Mouse (Mus musculus) MEL-GATA-1-ER (cell line): ENCODE results near the gene Npnt.

Source experiments
- DNase-seq: peaks from one replicate; pipeline ENCODE4 v3.0.0-alpha.2; 2012; ENCODE audit warnings: low read depth; ENCODE audit errors: extremely low read depth

Gene Npnt

DNA sequence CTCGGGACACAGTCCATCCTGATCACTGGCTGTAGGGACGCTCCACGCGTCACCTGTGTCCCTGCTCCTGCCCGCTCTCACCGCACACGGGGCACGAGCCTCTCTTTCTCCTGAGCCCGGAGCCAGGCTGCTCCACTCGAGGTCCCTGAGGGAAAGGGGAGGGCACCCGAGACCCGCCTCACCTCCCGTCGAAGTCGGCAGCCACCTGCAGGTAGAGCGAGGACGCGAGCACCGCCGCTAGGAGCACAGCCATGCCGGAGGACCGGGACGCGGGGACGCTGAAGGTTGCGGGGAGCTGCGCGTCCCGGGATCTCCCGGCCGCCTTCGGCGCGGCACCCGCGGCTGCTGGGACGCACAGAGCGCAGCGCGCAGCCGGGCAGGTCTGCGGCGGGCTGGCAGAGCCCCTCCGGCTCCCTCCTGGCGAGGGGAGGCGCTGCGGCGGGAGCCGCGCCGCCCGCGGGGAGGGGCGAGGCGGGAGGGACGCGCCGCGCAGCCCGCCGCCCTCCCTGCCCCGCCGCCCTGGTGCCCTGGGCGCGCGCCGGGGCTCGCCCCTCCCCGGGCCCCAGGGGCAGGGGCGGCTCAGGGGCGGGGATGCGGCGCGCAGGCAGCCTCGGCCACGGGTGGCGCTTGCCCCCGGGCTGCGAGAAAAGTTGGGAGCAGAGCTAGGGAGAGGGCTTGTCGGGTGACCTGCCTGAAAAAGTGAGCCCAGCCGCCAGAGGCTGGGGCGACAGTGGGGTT lies at the start of gene Npnt:
TSS of gene Npnt (minus strand) at position 501 of the 738 bp plus-strand sequence.
- no peak for DNase-seq

DNA sequence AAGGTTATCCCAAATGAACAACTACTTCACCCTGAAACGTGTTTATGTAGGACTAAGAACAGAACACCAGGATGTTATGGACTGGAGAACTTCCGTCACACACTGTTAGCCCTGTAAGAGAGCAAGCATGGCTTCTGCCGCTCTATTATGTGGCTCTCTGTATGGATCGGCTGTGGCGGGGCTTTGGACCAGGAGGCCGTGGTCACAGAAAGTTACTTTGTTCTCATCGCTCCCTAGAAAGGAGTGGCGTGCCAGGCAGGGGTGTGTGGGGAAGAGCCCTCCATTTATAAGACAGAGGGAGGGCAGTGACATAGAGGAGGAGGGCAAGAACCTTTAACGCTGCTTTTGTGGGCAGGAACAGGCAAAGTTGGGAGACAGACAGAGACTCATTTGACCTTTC lies 46.2 kb upstream of the Npnt start:
- no peak for DNase-seq

DNA sequence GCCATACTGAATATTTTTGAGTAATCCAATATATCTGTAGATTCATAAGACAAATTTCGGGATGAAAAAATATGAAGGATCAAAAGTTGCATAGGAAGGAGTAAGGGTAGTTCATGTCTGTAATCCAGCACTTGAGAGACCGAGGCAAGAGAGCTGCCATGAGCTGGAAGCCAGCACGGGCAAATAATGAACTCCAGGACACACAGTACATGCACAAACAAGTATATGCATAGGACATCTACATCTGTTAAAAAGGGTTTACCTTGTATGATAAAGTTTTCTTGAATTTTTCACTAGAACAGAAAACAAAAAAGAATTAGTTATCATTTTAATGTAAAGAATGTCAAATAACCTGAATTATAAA lies 45.8 kb upstream of the Npnt start:
- DNase-seq = no peak

DNA sequence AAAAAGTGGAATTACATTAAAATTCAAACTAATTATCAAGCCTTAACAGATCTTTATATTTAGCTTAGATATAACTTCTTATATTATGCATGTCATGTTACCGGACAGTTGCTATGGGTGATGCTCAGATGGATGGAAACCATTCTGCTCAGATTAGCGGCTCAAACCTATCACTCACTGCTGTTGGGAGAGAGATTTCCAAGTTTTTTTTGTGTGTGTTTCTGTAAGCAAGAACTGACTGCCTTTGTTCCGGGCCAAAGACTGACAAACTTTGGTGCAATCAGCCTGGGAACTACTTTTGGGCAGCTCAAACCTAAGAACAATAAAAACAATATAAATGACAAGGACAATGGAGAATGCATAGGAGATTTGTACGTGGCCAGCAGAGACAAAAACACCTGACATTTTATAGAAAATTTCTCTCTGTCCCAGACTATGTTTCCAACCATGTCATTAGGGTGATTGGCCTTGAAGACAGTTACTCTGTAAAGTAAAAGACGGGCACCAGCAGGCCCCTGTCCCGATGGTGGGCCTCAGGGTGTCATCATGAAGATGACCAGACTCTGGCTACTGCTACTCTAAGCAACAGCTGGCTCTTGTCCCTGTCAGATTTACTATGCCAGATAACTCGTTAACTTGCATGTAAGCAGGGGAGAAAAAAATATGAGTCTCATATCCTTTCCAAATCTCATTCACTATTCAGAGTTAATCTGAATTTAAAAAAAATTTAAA lies 45.2 kb upstream of the Npnt start:
- DNase-seq = no peak

DNA sequence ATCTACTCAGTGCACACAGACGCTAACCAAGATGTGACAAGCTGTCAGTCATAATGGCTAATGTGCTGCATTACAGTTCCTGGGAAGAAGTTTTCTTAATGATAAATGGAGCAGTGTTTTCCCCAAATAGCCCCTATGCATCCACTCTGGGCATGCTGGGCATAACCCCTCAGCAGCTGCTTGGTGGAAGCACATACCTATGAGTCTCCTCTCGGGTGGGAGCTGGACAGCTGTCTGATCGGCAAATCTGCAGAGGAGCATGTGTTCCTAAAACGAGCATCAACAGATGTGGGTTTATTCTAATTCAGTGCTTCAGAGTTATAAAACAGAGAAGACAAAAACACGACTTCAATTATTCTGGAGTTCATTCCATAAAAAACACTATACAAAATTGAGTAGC lies 36.1 kb upstream of the Npnt start:
- DNase-seq = no peak

- DNase-seq = no peak
Measured at GRCm38 (mm10) chr3:132983845-132984485, 33.9 kb upstream of the Npnt start.

- DNase-seq = no peak
Measured at GRCm38 (mm10) chr3:132981968-132982367, 31.9 kb upstream of the Npnt start.

GRCm38 (mm10) chr3:132979781-132980461 lies 29.8 kb upstream of the Npnt start:
- DNase-seq = no peak

GRCm38 (mm10) chr3:132966255-132966654 lies 16.2 kb upstream of the Npnt start:
- peak; percentile 33 for DNase-seq

- DNase-seq = no peak
Measured at GRCm38 (mm10) chr3:132964715-132965507, 14.8 kb upstream of the Npnt start.

DNA sequence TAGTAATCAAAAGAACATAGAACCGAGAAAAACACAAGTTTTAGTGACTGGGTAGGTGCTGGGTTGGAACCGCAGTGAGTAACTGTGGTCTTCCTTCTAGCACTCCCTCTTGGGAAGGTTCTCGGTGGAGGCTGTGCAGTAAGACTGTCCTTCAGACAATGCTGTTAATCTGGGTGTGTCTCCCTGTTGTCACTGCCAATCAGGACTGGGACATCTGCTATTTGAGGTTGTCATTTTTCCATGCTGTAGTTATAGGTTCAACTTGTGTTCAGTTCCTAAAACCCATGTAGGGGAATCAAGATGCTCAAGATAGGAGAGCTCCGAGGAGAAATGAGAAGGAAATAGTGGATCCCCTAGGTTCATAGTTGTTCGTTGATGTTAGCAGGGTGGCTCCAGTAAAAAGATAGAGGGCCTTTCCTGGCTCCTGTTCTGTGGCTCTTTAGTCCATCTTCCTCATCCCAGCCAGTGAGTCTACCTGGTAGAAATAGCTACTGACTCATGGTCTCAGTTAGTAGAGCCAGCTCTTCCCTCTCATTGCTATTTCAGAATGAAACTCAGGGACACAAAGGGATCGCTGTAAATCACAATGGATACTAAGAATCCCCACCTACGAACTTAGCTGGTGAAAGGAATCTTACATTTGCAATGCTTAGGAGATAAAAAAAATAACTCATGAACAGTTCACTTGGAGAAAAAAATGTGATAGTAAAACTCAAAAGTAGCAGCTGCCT lies 12.7 kb upstream of the Npnt start:
- no peak for DNase-seq

DNA sequence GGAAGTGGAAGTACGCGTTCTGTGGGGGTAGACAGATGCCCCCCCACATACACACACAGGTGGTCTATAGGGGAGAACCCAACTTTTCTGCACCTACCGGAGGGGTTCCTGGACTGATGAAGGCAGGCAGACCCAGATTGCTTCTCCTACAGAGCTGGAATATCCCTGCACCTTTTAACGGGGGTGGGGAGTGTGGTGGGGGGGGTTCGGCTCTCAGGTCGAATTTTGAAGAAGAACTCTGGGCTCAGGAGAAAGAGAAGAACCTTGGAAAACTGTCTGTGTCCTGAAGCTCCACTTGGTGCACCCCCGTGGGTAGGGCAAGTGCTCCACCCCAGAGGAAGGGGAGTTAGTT lies 414 bp upstream of the Npnt start:
- no peak for DNase-seq

GRCm38 (mm10) chr3:132949380-132949790 lies 706 bp downstream of the Npnt start:
- no peak for DNase-seq

DNA sequence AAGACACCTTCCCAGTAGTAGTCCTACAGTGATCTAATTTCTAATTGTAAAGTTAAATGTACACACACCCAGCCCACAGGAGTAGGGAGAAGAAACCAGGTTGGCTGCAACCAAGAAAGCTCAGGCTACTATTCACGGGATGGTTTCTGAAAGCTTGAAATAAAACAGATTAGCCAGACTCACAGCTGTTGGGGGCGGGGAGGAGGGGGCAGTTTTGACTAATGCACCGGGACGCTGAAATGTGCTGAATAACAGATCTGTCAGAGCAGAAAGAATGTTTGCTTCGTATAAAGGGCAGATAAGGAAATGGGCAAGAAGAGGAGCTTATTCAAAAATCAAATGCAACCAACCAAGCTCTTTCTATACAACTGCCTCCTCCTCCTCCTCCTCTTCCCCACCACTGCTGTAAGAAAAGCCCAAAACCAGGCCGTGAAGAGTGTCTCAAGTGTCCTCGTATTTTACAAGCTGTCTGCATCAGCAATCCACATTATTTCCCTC lies 1.7 kb downstream of the Npnt start:
- no peak for DNase-seq

DNA sequence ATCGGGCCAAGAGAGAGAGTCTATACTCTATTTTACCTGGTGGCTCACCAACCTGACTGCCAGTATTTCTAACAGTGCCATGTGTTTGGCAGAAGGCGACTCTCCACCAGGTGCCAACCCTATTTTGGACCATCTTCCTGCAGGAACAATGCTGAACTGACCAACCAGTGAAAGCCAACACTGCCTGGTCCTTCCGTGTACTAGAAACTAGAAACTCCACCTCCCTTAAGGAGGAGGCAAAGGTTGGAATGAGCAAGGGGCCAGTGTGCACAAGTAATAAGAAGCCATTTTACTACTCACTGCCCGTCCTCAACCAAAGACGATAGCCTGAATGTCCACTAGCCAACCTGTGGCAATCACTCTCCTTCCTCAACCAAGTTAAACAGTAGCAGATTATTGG lies 4.0 kb downstream of the Npnt start:
- DNase-seq = no peak

DNA sequence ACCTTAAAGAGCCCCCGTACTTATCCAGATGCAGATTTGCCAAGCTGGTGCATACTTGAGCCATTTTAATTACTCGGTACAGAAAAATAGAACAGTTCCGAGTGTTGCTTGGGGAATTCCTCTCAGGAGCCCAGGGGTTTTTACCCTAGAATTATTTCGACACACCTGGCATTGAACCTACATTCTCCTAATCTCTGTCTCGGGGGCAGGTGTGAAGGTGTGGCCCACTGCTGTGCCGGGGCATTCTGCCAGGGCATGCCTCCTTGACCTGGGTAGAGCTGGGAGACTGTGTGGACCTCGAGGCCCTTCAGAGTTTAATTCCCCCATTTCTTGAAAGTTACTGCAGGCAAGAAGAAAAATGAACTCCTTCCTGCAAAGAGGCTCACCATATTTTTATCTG lies 4.4 kb downstream of the Npnt start:
- no peak for DNase-seq

DNA sequence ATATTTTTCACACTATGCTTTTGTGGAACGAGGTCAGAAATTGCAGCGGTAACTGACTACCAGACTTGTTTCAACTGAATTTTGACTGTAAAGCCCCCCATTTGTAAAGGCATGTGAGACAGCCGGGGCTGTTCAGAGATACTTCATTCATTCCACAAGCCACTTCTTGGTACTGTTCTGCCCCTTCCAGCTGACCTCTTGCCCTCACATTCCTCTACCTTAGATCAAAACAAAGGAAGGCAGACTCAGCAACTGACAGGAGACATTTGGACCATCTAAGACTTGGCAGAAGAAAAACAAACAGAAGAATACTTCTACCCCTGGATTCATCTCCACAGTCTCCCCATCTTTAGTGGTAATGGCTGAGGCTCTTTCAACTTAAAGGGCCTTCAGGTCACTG lies 5.5 kb downstream of the Npnt start:
- no peak for DNase-seq

DNA sequence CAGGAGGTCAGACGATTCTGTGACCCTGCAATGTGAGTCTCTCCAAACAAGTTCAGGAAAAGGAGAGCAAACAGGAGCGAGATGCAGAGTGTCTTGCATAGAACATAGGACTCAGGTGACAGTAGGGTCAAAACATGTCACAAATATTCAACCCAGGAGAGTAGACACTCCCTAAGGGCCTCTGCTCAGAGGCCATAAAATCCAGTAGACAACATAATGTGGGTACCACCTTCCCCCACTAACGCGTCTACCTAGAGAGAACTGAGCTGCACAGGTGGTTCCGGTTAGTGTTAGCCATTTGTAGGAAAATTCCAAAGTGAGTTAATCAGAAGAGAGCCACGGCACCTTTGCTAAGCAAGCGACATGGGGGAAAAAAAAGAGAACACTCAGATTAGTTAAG lies 5.9 kb downstream of the Npnt start:
- DNase-seq = no peak

- DNase-seq = no peak
Measured at GRCm38 (mm10) chr3:132942778-132943177, 7.3 kb downstream of the Npnt start.

GRCm38 (mm10) chr3:132940181-132940990 lies 9.7 kb downstream of the Npnt start:
- DNase-seq = no peak
